Mouse (Mus musculus) megakaryocyte-erythroid progenitor cell, adult 5-6 weeks (primary cell): ENCODE results near the gene Gm12185. TPM values are rescaled to one million over a fixed set of nuclear protein-coding genes. Genes with fewer than 3 reads are reported as not detected.
"Not testable (repeated sequence)": the region's sequence is repeated elsewhere in the genome, so short reads cannot be mapped to it uniquely, and the experiment has no call there.

Experiments used
- ATAC-seq: replicated peaks from 2 replicates; pipeline ENCODE4 v1.8.0; 2016; ENCODE audit warnings: mild to moderate bottlenecking, inconsistent platforms; ENCODE audit not compliant: severe bottlenecking, poor library complexity, low FRiP score, low TSS enrichment
- total RNA-seq, 2 experiments: library from RNA; stranded (forward) in 1 of 2; stranded (reverse) in 1 of 2; fragments of 200-1000, 215-1000 nt in 1 of 2; fragments of >200 nt in 1 of 2; fragmentation: Nextera tagmentation in 1 of 2; gene quantifications; 2 replicates each; pipeline ENCODE4 v1.2.3; 2014 to 2017

Gm12185 gene
- total RNA-seq (2014; fragmentation: Nextera tagmentation) (0.04 TPM in 1 of 2 replicates, not detected in the other), total RNA-seq (2017) (26.5 and 30.5 TPM in 2 replicates)

DNA sequence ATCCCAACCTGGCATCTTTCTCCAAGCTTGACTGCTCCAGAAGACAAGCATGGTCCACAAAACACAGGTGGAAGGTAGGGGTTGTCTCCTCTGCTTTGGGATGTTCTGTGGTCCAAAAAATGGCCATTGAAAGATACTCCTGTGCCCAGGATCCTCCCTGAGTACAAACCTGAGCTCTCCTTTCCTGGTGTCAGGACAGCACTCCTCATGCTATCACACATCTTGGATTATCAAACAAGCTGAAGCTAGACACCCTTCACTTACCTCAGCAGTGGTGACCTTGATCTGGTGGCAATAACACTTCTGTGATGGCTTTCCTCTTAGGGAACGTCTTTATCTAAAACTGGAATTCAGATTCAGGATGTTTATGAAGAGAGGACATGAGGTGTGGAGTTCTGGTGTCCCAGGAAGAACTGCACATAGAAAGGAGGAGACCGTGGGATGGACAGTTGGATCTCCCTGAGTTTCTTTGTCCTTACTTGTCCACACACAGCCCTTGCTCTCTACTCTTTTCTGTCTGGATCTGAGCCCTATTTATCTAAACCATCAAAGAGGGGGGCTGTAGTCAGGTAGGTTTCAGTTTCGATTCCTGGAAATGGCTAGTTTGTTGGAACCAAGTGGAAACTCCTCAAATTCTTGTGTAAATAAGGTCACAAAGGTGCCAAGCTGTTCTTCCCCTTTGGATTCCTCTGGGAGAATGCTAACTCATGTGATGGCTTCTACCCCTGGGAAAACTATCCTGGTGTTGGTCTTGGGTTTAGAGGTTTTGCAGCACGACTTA, at the start of gene Gm12185:
TSS of gene Gm12185 (minus strand) at position 487 of the 781 bp plus-strand sequence.
- ATAC-seq, result peak; percentile 36

DNA sequence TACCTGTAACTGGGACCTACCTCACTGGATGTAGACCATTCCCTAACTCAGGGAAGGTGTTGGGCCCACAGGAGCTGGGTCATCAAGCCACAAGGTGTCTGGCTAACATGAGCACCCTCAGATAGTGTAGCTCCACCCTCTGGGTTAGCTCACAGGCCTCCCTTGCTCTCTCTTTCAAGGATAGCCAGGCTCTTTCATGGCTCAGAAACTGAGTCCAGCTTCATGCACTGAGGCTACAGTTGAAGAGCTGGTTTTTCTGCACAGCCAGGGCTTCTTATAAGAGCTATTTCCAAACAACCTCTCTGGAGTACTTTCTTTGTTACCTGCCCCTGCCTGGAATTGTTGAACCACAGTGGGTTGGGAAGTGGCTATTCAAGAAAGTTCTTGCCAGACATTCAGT, 20.0 kb upstream of the Gm12185 start:
- not testable (repeated sequence) for ATAC-seq

DNA sequence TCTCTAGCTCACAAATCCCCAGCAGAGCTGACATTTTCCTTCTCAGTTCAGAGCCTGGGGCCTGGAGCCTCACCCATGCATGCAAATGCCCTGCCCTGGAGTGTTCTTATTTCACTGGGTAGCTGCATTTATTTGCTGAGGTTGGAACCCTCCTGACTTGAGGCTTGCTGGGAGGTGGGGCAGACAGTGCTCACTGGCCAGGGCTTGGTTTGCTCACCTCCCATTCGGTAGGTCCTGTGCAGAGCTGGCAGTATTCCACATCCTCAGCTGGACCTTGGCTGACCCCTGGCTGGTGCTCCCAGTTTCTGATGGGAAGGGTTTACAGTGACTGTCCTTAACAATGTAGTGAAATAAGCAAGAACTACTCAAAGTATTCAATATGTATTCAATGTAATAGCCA, 14.8 kb upstream of the Gm12185 start:
- not testable (repeated sequence) for ATAC-seq

DNA sequence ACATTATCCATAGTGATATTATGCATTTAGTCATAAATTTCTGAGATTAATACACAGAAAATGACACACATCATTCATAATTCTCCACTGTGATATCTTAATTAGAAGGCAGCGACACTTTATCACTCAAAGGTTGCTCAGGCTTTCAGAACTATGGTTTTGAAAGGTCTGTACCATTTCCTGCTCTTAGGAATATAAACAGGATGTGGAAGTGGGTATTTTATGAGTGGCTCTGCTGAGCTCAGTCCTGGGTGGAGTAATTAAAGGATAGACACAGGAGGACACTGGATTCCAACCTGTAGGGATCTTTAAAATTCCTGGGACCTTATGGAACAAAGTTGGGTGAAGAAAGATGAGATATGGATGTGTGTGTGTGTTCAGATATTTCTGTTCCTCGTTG, 14.3 kb upstream of the Gm12185 start:
- ATAC-seq, result not testable (repeated sequence)

DNA sequence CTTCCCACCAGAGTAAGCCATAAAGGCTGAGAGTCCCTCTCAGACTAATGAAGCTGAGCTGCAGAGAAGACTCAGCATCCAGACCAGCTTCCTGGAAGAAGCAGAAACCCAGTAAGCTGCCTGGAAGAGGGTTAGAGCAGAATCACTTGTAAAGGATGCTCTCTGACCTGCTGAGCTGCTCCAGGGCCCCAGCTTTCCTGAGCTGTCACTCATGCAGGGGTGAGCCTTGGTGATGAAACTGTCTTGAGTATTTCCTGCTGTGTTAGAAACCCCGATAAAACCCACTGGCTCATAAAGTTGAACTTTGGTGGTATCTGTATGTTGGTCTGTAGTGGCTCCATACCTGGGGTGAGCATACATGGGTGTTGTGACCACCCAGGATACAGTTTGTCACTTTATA, 8.4 kb upstream of the Gm12185 start:
- ATAC-seq, result not testable (repeated sequence)

DNA sequence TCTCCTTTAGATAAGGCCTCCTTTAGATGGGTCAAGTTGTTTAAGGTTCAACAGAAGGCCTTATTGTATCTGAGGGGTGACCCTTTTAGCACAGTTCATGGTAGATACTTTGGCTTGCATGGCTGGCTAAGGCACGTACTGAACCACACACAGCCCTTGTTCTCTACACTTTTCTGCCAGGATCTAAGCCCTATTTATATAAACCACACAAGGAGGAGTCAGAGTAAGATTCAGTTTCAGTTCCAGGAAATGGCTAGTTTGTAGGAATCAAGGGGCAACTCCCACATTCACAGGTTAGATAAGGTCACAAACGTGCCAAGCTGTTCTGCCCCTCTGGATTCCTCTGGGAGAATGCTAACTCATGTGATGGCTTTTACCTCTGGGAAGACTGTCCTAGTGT, 2.0 kb upstream of the Gm12185 start, which contains the start of gene Tgtp1:
TSS of gene Tgtp1 (minus strand) at position 155 of the 400 bp plus-strand sequence.
- ATAC-seq, result not testable (repeated sequence)

DNA sequence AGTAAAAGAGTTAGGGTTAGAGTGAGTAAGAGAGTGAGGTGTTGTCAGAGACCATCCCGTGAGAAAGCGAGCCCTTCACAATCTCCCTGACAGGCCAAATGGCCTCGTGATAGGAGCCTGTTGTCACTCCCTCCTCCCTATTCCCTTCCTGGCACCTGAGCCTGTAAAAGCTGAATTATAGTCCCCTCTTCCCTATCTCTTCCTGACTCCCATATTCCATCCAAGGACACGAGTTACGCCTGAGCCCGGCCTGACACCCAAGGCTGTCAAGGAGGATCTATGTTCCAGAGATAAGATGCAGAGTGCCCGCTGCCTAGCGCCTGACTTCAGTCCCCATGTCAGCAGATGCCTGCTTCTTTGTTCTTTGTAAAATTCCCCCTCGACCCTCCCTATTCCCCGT, 1.3 kb upstream of the Gm12185 start:
- not testable (repeated sequence) for ATAC-seq

DNA sequence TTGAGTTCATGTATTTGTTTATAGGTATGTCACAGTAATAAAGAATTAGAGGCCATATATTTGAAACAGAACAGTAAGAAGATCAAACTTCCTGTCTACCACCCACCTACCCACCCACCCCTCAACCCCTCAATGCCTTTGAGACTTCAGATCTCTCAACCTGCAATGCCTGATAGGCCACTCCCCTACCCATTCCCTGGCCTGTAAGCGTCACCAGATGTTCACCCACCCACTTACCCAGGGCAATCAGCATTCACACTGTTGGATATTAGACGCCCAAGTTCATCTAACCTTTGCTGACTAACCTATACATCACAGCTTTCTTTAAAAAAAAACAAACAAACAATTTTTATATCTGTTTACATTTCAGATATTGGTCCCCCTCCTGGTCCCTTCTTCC, 2.0 kb downstream of the Gm12185 start:
- peak; percentile 77 for ATAC-seq

DNA sequence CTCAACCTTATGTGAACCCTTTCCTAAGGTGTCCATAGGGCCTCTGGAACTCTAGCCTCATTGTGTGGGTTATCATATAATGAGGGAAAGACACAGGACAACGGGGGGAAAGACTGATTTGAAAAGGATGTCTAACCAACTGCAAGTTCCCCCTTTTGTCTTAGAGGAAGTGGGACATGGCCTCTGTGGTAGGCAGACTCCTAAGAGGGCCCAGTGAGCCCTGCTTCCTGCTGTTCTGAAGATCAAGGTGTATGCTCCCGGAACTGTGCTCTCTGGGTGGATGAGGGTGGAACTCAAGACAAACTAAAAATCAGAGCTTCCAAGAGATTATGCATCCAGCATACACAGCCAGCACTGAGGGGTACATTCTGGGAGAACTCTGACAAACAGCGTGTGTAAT, 3.8 kb downstream of the Gm12185 start:
- ATAC-seq, result not testable (repeated sequence)

DNA sequence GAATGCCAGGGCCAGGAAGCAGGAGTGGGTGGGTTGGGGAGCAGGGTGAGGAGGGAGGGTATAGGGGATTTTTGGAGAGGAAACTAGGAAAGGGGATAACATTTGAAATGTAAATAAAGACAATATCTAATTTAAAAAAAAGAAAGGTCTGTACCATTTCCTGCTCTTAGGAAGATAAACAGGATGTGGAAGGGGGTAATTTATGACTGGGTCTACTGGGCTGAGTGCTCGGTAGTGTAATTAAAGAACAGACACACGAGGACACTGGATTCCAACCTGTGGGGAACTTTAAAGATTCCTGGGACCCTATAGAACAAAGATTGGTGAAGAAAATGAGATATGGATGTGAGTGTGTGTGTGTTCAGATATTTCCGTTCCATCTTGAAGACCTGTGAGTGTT, 9.2 kb downstream of the Gm12185 start:
- ATAC-seq, result not testable (repeated sequence)

DNA sequence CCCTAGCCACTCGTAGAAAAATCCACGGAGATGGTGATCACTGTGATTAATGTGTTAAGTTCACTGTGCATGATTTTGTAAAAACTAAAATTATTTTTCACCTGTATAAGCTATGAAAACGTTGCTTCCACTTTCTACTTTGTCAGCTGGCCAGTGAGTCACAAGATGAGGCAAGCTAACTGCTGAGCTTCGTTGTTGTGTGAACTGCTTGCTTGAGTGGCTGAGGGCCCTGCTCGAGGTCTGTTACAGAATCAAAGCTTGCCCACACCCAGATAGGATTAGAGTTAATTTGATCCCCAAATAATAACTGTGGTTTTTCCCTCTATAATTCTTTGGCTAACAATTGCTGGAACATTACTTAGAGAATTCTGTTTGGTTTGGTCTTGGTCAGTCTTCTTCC, 12.0 kb downstream of the Gm12185 start:
- ATAC-seq, result not testable (repeated sequence)

DNA sequence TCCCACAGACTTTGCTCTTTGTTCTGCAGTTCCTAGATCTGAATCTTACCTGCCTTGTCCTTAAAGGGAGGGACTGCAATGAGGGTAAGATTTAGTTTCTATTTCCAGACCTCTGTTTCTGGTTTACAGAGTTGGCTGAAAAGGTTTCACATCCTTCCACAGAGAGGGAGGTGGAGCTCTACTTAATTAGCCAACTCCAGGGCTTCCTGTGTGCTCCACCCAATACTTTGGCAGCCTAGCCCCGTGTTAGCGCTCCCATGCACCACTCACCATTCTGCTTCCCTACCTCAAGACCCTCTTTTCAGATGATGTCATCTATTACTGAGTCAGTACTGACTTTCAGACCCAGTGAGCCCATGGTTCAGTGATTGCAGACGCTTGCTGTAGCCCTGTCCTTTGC, 12.8 kb downstream of the Gm12185 start, which contains the start of gene 9930111J21Rik1:
TSS of gene 9930111J21Rik1 (minus strand) at position 148 of the 400 bp plus-strand sequence.
- peak; percentile 70 for ATAC-seq

DNA sequence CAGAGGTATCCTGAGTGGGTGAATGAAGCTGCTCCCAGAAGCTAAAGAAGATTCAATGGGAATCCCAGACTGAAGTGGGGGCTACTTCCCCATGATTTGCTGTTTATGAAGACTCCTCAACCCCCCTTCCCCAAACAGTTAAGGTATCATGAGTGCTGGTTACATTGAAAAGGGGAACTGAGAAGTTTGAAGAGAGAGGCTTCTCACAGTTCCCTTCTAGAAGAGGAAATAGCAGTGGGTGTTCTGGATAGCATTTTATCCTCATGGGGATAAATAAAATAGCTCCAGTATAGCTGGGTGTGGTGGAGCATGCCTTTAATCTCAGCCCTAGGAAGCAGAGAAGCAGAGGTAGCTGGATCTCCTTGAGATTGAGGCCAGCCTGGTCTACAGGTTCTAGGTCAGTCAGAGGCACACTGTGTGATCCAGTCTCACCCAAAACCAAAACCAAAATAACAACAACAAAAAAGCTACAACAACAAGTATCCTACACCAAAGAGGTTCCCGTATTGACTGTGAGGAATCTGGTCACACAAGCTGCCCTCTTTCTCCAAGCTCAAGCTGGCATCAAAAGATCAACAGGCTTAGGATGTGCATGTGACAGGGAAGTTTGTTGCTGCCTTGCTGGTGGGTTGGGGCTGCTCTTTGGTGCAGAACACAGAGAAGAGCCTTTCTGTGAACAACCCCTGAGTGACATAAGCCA, 13.6 kb downstream of the Gm12185 start, which contains the start of gene Olfr56:
TSS of gene Olfr56 (plus strand) at position 650 of the 700 bp plus-strand sequence.
- not testable (repeated sequence) for ATAC-seq

DNA sequence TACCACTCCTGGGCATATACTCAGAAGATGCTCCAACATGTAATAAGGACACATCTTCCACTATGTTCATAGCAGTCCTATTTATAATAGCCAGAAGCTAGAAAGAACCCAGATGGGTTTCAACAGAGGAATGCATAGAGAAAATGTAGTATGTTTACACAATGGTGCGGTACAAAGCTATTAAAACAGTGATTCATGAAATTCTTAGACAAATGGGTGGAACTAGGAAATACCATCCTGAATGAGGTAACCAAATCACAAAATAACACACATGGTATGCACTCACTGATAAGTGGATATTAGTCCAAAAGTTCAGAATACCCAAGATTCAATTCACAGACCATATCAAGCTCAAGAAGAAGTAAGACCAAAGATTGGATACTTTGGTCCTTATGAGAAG, 17.3 kb downstream of the Gm12185 start:
- not testable (repeated sequence) for ATAC-seq

DNA sequence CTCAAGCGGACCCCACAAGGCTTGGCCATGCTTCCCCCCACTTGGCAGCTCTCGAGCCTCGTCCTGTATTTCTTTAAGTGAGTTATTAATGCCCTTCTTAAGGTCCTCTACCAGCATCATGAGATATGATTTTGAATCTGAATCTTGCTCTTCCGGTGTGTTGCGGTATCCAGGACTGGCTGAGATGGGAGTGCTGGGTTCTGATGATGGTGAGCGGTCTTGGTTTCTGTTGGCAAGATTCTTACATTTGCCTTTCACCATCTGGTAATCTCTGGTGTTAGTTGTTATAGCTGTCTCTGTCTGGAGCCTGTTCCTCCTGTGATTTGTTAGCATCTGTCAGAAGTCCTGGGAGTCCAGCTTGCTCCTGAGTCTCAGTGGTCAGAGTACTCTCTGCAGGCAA, 45.9 kb downstream of the Gm12185 start, which contains the start of gene Psme2b:
TSS of gene Psme2b (minus strand) at position 101 of the 400 bp plus-strand sequence.
- not testable (repeated sequence) for ATAC-seq

DNA sequence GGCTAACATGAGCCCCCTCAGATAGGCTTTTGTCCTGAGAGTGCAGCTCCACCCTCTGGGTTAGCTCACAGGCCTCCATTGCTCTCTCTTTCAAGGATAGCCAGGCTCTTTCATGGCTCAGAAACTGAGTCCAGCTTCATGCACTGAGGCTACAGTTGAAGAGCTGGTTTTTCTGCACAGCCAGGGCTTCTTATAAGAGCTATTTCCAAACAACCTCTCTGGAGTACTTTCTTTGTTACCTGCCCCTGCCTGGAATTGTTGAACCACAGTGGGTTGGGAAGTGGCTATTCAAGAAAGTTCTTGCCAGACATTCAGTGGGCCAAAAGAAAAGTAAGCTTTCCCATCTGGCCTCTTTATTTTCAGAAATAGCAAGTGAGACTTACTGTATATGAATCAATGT, 52.7 kb downstream of the Gm12185 start:
- ATAC-seq, result not testable (repeated sequence)

DNA sequence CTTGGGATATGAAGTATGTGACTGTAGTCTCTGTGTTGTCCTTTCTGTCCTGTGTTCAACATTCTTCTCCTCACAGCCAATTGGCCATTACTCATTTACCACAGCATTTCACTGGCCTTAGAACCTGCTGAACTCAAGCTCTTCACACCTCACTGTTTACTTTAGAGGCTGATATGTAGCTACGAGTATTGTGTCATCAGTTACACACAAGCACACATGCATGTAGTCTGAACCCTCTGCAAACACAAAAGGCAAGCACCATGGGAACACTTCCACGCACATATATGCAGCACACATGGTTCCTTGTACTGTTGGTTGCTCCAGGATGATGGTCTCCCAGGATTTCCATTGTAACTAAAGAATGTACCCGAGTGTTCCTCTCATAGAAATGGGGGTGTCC, 56.7 kb downstream of the Gm12185 start:
- ATAC-seq, result not testable (repeated sequence)

DNA sequence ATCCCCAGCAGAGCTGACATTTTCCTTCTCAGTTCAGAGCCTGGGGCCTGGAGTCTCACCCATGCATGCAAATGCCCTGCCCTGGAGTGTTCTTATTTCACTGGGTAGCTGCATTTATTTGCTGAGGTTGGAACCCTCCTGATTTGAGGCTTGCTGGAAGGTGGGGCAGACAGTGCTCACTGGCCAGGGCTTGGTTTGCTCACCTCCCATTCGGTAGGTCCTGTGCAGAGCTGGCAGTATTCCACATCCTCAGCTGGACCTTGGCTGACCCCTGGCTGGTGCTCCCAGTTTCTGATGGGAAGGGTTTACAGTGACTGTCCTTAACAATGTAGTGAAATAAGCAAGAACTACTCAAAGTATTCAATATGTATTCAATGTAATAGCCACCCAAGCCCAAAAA, 58.1 kb downstream of the Gm12185 start:
- not testable (repeated sequence) for ATAC-seq

DNA sequence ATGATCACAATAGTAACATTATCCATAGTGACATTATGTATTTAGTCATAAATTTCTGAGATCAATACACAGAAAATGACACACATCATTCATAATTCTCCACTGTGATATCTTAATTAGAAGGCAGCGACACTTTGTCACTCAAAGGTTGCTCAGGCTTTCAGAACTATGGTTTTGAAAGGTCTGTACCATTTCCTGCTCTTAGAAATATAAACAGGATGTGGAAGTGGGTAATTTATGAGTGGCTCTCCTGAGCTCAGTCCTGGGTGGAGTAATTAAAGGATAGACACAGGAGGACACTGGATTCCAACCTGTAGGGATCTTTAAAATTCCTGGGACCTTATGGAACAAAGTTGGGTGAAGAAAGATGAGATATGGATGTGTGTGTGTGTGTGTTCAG, 58.6 kb downstream of the Gm12185 start:
- not testable (repeated sequence) for ATAC-seq

DNA sequence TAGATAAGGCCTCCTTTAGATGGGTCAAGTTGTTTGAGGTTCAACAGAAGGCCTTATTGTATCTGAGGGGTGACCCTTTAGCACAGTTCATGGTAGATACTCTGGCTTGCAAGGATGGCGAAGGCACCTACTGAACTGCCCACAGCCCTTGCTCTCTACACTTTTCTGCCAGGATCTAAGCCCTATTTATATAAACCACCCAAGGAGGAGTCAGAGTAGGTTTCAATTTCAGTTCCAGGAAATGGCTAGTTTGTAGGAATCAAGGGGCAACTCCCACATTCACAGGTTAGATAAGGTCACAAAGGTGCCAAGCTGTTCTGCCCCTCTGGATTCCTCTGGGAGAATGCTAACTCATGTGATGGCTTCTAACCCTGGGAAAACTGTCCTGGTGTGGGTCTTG, 64.0 kb downstream of the Gm12185 start:
- ATAC-seq, result not testable (repeated sequence)
